ENCODE assay signal across 27 mouse cellular contexts in genomic region chr11:71871297-71871696, GRCm38 (mm10).
"Had no signal": no experiment of that assay in that cellular context is flagged by ENCODE, and none has a peak within 500 bp of the region (broad histone marks: within the 10 kb centered on the region; RNA-seq: fewer than 3 reads in every experiment).

No protein-coding gene starts in this region.

- H3K27me3 ChIP-seq: embryonic facial prominence, embryonic 12.5 days; embryonic facial prominence, embryonic 13.5 days; embryonic facial prominence, embryonic 15.5 days; forebrain, embryonic 13.5 days; forebrain, embryonic 15.5 days had no signal

- H3K27ac ChIP-seq: embryonic facial prominence, embryonic 10.5 days; embryonic facial prominence, embryonic 12.5 days; embryonic facial prominence, embryonic 13.5 days; embryonic facial prominence, embryonic 15.5 days; forebrain, embryonic 10.5 days; forebrain, embryonic 13.5 days; forebrain, embryonic 15.5 days; gastrocnemius, adult 2 months; heart, embryonic 10.5 days had no signal

- H3K4me3 ChIP-seq: embryonic facial prominence, embryonic 10.5 days; embryonic facial prominence, embryonic 12.5 days; embryonic facial prominence, embryonic 13.5 days; embryonic facial prominence, embryonic 15.5 days; erythroblast, embryonic 14.5 days; forebrain, embryonic 10.5 days; forebrain, embryonic 13.5 days; forebrain, embryonic 15.5 days; gastrocnemius, adult 2 months; heart, embryonic 10.5 days had no signal

- H3K9me3 ChIP-seq: embryonic facial prominence, embryonic 10.5 days; embryonic facial prominence, embryonic 13.5 days; embryonic facial prominence, embryonic 15.5 days; forebrain, embryonic 10.5 days; forebrain, embryonic 13.5 days; forebrain, embryonic 15.5 days had no signal

- H3K4me2 ChIP-seq: embryonic facial prominence, embryonic 12.5 days; embryonic facial prominence, embryonic 13.5 days; embryonic facial prominence, embryonic 15.5 days; forebrain, embryonic 13.5 days; forebrain, embryonic 15.5 days; heart, embryonic 11.5 days had no signal

- DNase-seq: cerebellum, adult 8-10 months; cerebellum, adult 9-10 months; cerebellum, adult 9-11 months; cerebellum, postnatal 10 days; cerebellum, postnatal 14 days; cerebellum, postnatal 25 days; cerebellum, postnatal 36 days; embryo, embryonic 11 days; forebrain, postnatal 0 days; gastrocnemius, adult 2 months; gastrocnemius, postnatal 10 days; gastrocnemius, postnatal 14 days; gastrocnemius, postnatal 25 days; gastrocnemius, postnatal 36 days; heart, adult 18-20 months had no signal

- H3K9ac ChIP-seq: embryonic facial prominence, embryonic 12.5 days; embryonic facial prominence, embryonic 13.5 days; embryonic facial prominence, embryonic 15.5 days; forebrain, embryonic 13.5 days; forebrain, embryonic 15.5 days; forebrain, postnatal 0 days had no signal

- H3K4me1 ChIP-seq: embryonic facial prominence, embryonic 15.5 days; forebrain, embryonic 13.5 days; forebrain, embryonic 15.5 days; heart, embryonic 10.5 days had no signal

- ATAC-seq: forebrain, embryonic 13.5 days; forebrain, embryonic 14.5 days; forebrain, embryonic 15.5 days; forebrain, embryonic 16.5 days; forebrain, postnatal 0 days had no signal

- H3K36me3 ChIP-seq: embryonic facial prominence, embryonic 10.5 days; embryonic facial prominence, embryonic 12.5 days; embryonic facial prominence, embryonic 13.5 days; embryonic facial prominence, embryonic 15.5 days; forebrain, embryonic 10.5 days; forebrain, embryonic 15.5 days; heart, embryonic 10.5 days had no signal
